Mouse (Mus musculus) limb, embryonic 11.5 days (tissue): Measurements from ENCODE around the gene Slc37a3. TPM values are rescaled to one million over a fixed set of nuclear protein-coding genes. Genes with fewer than 3 reads are reported as not detected.
"Not testable (repeated sequence)": the region's sequence is repeated elsewhere in the genome, so short reads cannot be mapped to it uniquely, and the experiment has no call there.

Experiments used
- ATAC-seq: fragments of 200-750 bp; cut with Nextera tagmentation; 2 replicates; pipeline ENCODE4 v1.8.0; 2017; ENCODE audit warnings: low read depth; ENCODE audit not compliant: insufficient number of reproducible peaks, low FRiP score, low TSS enrichment
- DNase-seq: peaks from one replicate; pipeline ENCODE4 v3.0.0-alpha.2; 2015; ENCODE audit warnings: low spot score
- H3K27ac ChIP-seq: fragments of 300-500 bp; sonication (generic); replicated peaks from 2 replicates; pipeline ENCODE4 v1.5.1; 2014; ENCODE audit warnings: low read depth, mild to moderate bottlenecking, low read length
- H3K27me3 ChIP-seq: fragments of 300-500 bp; sonication (generic); 2 replicates; pipeline ENCODE4 v1.6.1; 2014; ENCODE audit warnings: mild to moderate bottlenecking, low read length, mixed read lengths; ENCODE audit not compliant: control insufficient read depth, insufficient read depth
- H3K36me3 ChIP-seq: fragments of 300-500 bp; sonication (generic); 2 replicates; pipeline ENCODE4 v1.6.1; 2014; ENCODE audit warnings: mild to moderate bottlenecking, low read length, moderate library complexity, mixed read lengths; ENCODE audit not compliant: control insufficient read depth, insufficient read depth
- H3K4me1 ChIP-seq: fragments of 300-500 bp; sonication (generic); 2 replicates; pipeline ENCODE4 v1.6.1; 2014; ENCODE audit warnings: low read length, mixed read lengths; ENCODE audit not compliant: control insufficient read depth, insufficient read depth
- H3K4me2 ChIP-seq: fragments of 300-500 bp; sonication (generic); 2 replicates; pipeline ENCODE4 v1.6.1; 2014; ENCODE audit warnings: low read depth, mild to moderate bottlenecking, moderate library complexity; ENCODE audit not compliant: severe bottlenecking
- H3K4me3 ChIP-seq: fragments of 300-500 bp; sonication (generic); 2 replicates; pipeline ENCODE4 v1.5.1; 2014; ENCODE audit warnings: low read depth, low read length
- H3K9ac ChIP-seq: fragments of 300-500 bp; sonication (generic); 2 replicates; pipeline ENCODE4 v1.6.1; 2014; ENCODE audit warnings: mild to moderate bottlenecking, low read length
- H3K9me3 ChIP-seq: fragments of 300-500 bp; sonication (generic); 2 replicates; pipeline ENCODE4 v1.6.1; 2016; ENCODE audit warnings: low read length; ENCODE audit not compliant: control insufficient read depth
- WGBS: fragments of 180-500 bp; shearing (Covaris S2); extraction: QIAGEN DNeasy Blood & Tissue Kit; methylation state at CpG from one replicate; pipeline ENCODE4 v1.1.7; 2014; 5-methylcytosine and 5-hydroxymethylcytosine counted together
- polyA plus RNA-seq: library from polyadenylated mRNA; unstranded; fragments of >200 nt; fragmentation: Nextera tagmentation; extraction: Ambion mirVana; gene quantifications from 2 replicates; pipeline ENCODE4 v1.2.1, GENCODE M21; 2014

Gene Slc37a3
- polyA plus RNA-seq, 1 experiment from 2014 or later = 50.7 TPM

DNA sequence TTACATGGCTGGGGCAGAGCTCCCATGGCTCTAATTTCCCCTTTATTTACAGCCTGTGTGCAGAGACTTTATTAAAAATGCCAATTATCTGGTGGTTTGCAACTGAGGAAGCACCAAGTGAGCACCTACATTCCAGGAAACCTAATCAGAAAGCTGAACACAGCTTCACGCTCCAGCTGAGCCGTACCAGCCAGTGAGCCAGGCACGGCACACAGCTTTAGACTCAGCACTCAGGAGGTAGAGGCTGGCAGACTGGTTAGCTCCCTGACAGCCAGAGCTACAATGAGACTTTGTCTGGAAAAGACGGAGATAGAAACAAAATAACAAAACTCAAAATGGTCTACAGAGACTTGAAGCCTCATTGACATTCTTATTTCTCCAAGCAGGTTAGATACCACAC, 18.0 kb upstream of the Slc37a3 start:
- 76% methylated on average over 4 of the region's 4 CpGs for WGBS
- Histone ChIP-seq H3K4me1 (no peaks in the 10 kb centered on the region), H3K4me2 (no peak overlapping the region), H3K36me3 (no peaks in the 10 kb centered on the region), H3K27ac (no peak overlapping the region), H3K9me3 (no peaks in the 10 kb centered on the region), H3K9ac (no peak overlapping the region), H3K27me3 (no peaks in the 10 kb centered on the region), H3K4me3 (no peak overlapping the region)
- DNase-seq (no peak), ATAC-seq (no peak)

DNA sequence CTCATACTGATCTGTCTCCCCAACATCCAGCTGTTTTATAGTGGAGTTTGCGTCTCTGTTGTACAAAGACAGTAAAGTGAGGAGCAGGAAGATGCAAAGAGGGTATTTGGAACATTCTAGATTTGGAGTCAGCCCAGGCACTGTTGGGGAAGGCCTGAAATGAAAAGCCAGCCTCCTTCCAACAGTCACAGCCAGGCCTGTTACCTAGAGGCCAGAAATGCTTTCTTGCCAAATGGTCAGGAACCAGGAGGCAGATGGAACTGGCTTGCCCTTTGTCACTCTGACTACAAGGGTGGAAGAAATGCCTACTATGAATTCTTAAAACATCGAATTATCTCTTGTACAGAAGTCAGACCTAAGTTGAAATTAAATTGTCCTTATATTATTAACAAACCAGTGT, 12.5 kb upstream of the Slc37a3 start:
- Histone ChIP-seq H3K36me3 (no peaks in the 10 kb centered on the region), H3K27ac (no peak overlapping the region), H3K4me1 (no peaks in the 10 kb centered on the region), H3K4me2 (no peak overlapping the region), H3K27me3 (no peaks in the 10 kb centered on the region), H3K9ac (no peak overlapping the region), H3K4me3 (no peak overlapping the region), H3K9me3 (no peaks in the 10 kb centered on the region)
- WGBS = 82% methylated on average over 2 of the region's 2 CpGs
- DNase-seq (no peak), ATAC-seq (no peak)

DNA sequence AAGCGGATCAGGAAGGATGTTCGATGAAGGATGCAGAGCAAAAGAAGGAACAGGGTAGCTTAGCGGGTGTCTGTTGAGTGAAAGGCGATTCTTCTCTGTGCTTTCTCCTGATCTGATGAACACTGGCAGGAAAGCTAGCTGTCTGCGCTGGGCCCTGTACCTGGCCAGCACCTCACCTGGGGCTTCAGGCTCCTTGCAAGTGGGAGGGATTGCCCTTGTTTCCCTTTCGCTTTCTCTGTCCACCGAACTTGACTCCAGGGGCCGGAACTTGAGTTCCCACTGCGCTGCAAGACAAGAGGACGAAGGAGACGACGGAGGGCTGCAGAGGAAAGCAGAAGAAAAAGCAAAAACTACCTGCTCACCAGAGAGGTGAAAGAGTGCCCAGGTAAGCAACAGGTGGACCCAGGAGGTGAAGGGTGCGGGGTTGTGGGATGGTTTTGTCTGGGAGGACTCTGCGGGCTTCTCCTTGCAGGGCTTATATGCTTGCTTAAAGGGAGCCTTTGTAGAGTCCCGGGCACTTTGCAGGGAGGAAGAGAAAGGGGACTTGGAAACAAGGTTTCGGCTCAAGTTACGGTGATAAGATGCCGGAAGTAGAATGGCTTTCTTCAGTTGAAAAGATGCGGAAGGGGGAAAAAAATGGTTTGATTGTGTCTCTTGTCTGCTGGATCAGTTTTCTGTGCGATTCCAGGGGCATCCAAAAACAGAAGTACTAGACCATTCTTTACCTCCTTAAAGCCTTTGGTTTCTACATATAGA, 3.8 kb upstream of the Slc37a3 start, which contains the start of gene Rab19:
Gene Rab19 (plus strand): TSS at position 51 of the 756 bp plus-strand sequence.
- Histone ChIP-seq H3K4me3 (peak within 1 kb of the TSS; percentile 23; the same call in 1 of the 2 replicates), H3K9ac (0 out of 2 replicates have a peak within 1 kb of the TSS, but pooled peaks have one; percentile 28), H3K36me3 (no peaks in the 10 kb centered on the region), H3K9me3 (no peaks in the 10 kb centered on the region), H3K27me3 (no peaks in the 10 kb centered on the region), H3K4me2 (peak within 1 kb of the TSS; percentile 44), H3K27ac (no peak within 1 kb of the TSS), H3K4me1 (no peaks in the 10 kb centered on the region)
- DNase-seq (peak; percentile 35), ATAC-seq (no peak)
- 7% methylated on average over 20 of the region's 20 CpGs for WGBS

DNA sequence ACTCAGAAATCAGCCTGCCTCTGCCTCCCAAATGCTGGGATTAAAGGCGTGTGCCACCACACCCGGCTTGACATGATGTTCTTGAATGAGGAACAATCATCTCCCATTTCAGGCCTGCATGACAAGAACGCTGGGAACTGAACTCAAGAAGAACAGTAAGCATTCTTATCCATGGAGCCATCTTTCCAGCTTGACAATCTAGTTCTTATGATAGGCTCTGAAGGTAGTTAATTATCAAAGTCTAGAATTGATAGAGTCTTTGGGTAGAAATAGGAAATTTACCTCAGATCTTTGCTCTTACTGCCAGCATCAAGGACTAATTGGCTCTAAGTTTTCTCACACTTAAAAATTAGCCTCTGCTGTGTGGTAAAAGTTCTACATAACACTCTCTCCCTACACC, 2.8 kb upstream of the Slc37a3 start:
- no peak overlapping the region for H3K27ac ChIP-seq
- no peak overlapping the region for H3K9ac ChIP-seq
- no peaks in the 10 kb centered on the region for H3K9me3 ChIP-seq
- no peak for ATAC-seq
- no peak overlapping the region for H3K4me3 ChIP-seq
- no peaks in the 10 kb centered on the region for H3K36me3 ChIP-seq
- H3K4me1 ChIP-seq = no peaks in the 10 kb centered on the region
- DNase-seq = no peak
- H3K27me3 ChIP-seq = no peaks in the 10 kb centered on the region
- 85% methylated on average over 3 of the region's 3 CpGs for WGBS
- no peak overlapping the region for H3K4me2 ChIP-seq

DNA sequence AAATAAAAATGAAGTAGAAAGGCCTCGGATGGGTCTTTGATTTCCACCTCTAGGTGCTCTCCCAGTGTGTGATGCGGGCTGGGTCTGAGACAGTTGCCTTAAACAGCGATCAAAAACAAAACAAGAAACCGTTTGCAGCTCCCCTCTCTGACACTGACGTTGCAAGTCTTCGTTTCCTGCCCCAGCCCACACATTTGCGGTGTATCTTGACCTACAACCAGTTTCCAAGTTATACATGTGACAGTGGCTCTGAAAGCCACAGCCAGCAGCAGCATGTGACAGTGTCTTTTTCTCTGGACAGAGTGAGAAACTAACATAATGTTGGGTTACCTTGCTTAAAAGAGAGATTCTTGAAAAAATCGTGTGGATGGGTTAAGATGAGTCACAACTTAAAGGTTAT, 2.3 kb upstream of the Slc37a3 start:
- Histone ChIP-seq H3K36me3 (no peaks in the 10 kb centered on the region), H3K4me3 (no peak overlapping the region), H3K27ac (no peak overlapping the region), H3K4me2 (no peak overlapping the region), H3K27me3 (no peaks in the 10 kb centered on the region), H3K9me3 (no peaks in the 10 kb centered on the region), H3K4me1 (no peaks in the 10 kb centered on the region), H3K9ac (no peak overlapping the region)
- no peak for ATAC-seq
- DNase-seq = no peak
- WGBS = 79% methylated on average over 8 of the region's 8 CpGs

DNA sequence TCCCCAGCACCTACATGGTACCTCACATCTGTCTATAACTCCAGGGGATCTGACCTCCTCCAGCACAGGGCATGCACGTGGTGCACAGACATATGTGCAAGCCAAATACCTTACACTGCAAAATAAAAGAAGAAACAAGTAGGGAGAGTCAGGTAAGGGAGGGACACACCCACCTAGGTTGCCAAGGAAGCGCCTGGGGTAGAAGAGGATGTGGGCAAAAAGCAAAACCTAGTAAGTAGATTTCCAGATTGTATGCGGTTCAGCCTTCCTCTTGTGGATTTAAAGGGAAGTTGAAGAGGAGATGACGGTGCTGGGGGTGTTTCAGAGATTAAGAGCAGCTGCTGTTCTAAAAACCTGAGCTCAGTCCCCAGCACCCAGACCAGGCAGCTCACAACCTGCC, 1.7 kb upstream of the Slc37a3 start:
- DNase-seq (no peak), ATAC-seq (no peak)
- Histone ChIP-seq H3K9ac (no peak overlapping the region), H3K36me3 (no peaks in the 10 kb centered on the region), H3K9me3 (no peaks in the 10 kb centered on the region), H3K27me3 (no peaks in the 10 kb centered on the region), H3K4me3 (no peak overlapping the region), H3K4me2 (no peak overlapping the region), H3K27ac (no peak overlapping the region), H3K4me1 (no peaks in the 10 kb centered on the region)
- WGBS = 61% methylated on average over 4 of the region's 4 CpGs

DNA sequence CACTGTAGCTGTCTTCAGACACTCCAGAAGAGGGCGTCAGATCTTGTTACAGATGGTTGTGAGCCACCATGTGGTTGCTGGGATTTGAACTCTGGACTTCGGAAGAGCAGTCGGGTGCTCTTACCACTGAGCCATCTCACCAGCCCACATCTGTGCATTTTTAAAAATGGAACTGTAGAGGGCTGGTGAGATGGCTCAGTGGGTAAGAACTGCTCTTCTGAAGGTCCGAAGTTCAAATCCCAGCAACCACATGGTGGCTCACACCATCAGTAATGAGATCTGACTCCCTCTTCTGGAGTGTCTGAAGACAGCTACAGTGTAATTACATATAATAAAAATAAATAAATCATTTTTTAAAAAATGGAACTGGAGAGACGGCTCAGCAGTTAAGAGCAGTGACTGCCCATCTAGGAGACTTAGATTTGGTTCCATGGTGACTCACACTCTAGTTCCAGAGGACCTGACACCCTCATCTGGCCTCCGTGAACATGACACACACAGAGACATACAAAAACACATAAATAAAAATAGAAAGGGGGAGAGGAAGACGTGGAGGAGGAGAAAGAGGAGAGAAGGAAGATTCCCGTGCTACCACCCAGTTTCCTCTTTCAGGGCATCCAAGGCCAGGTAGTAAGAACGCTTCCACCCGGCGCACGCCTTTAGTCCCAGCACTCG, 823 bp upstream of the Slc37a3 start:
- not testable (repeated sequence) for H3K36me3 ChIP-seq, H3K27ac ChIP-seq, H3K4me1 ChIP-seq, H3K4me2 ChIP-seq, ATAC-seq, H3K4me3 ChIP-seq, H3K27me3 ChIP-seq, H3K9ac ChIP-seq, H3K9me3 ChIP-seq, DNase-seq
- WGBS = 86% methylated on average over 12 of the region's 13 CpGs

DNA sequence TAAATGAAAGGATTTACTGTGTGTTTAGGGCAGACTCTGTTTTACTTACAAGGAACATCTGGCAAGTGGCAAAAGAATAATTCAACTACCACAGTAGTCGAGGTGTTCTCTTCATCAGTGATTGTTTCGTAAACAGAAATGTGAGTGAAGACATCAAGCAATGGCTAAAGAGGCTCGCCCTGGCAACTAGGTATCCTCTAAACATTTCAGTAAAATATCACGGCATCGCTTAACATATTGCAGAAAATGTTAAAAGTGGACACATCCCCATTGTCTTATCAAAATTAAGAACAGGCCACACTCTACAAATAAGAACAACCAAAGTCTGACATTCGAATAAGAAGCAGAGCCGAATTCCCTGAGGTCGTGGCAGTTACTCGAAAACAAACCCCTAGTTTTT, 700 bp downstream of the Slc37a3 start:
- no peak for DNase-seq
- Histone ChIP-seq H3K27ac (no peak overlapping the region), H3K4me3 (peak overlapping the region; percentile 92), H3K4me1 (no peaks in the 10 kb centered on the region), H3K36me3 (0 out of 2 replicates have a peak, but pooled peaks cover 3% of the 10 kb centered on the region), H3K4me2 (peak overlapping the region; percentile 57), H3K9ac (peak overlapping the region; percentile 85), H3K9me3 (no peaks in the 10 kb centered on the region), H3K27me3 (no peaks in the 10 kb centered on the region)
- ATAC-seq = no peak
- 22% methylated on average over 9 of the region's 9 CpGs for WGBS
